Mouse (Mus musculus) CH12.LX (cell line): ENCODE measurements around the gene Hspb9.

Experiments used
- HCFC1 ChIP-seq: IDR thresholded peaks from 2 replicates; pipeline ENCODE4 v1.6.1; 2012; ENCODE audit warnings: low read depth, mild to moderate bottlenecking, inconsistent platforms, low read length, improper control_type of control experiment
- MAZ ChIP-seq: IDR thresholded peaks from 2 replicates; pipeline ENCODE4 v1.6.1; 2012; ENCODE audit warnings: low read depth, mild to moderate bottlenecking, inconsistent platforms, low read length, improper control_type of control experiment, moderate library complexity

- TF ChIP-seq HCFC1 (no peak), MAZ (no peak)
These were observed 10.3 kb upstream of the Hspb9 start for GRCm38 (mm10) chr11:100703366-100703765.
